Mouse (Mus musculus) embryonic facial prominence, embryonic 10.5 days (tissue): ENCODE measurements around the gene Cdc42. TPM values are rescaled to one million over a fixed set of nuclear protein-coding genes. Genes with fewer than 3 reads are reported as not detected.

Experiments
- DNase-seq: peaks from one replicate; pipeline ENCODE4 v3.0.0-alpha.2; 2017; ENCODE audit warnings: low spot score
- H3K27ac ChIP-seq: fragments of 300-500 bp; sonication (generic); replicated peaks from 2 replicates; pipeline ENCODE4 v1.5.1; 2016; ENCODE audit warnings: mild to moderate bottlenecking
- H3K27me3 ChIP-seq: fragments of 300-500 bp; sonication (generic); replicated peaks from 2 replicates; pipeline ENCODE4 v1.6.1; 2016; ENCODE audit warnings: low read depth, mild to moderate bottlenecking; ENCODE audit not compliant: poor library complexity, severe bottlenecking
- H3K36me3 ChIP-seq: fragments of 300-500 bp; sonication (generic); replicated peaks from 2 replicates; pipeline ENCODE4 v1.6.1; 2016; ENCODE audit warnings: mild to moderate bottlenecking, moderate library complexity
- H3K4me1 ChIP-seq: fragments of 300-500 bp; sonication (generic); 2 replicates; pipeline ENCODE4 v1.6.1; 2016
- H3K4me3 ChIP-seq: fragments of 300-500 bp; sonication (generic); 2 replicates; pipeline ENCODE4 v1.5.1; 2016; ENCODE audit warnings: mild to moderate bottlenecking, moderate library complexity
- H3K9me3 ChIP-seq: fragments of 300-500 bp; sonication (generic); 2 replicates; pipeline ENCODE4 v1.6.1; 2016; ENCODE audit warnings: mild to moderate bottlenecking
- WGBS: fragments of 180-500 bp; shearing (Covaris S2); methylation state at CpG from one replicate; pipeline ENCODE4 v1.1.7; 2016; 5-methylcytosine and 5-hydroxymethylcytosine counted together
- polyA plus RNA-seq: library from polyadenylated mRNA; unstranded; fragments of >200 nt; fragmentation: Nextera tagmentation; extraction: Ambion mirVana; gene quantifications from 2 replicates; pipeline ENCODE4 v1.2.1, GENCODE M21; 2016

Cdc42 gene
- polyA plus RNA-seq, 1 experiment from 2014 or later, result 585 TPM

- no peaks in the 10 kb centered on the region for H3K9me3 ChIP-seq
- no peak overlapping the region for H3K27ac ChIP-seq
- DNase-seq, result no peak
- WGBS, result 83% methylated on average over 13 of the region's 13 CpGs
- 0 out of 2 replicates have a peak, but pooled peaks cover 3% of the 10 kb centered on the region for H3K36me3 ChIP-seq
- H3K4me1 ChIP-seq, result peaks cover 30% of the 10 kb centered on the region
- H3K27me3 ChIP-seq, result peaks cover 40% of the 10 kb centered on the region
- H3K4me3 ChIP-seq, result no peak overlapping the region
Measured at GRCm38 (mm10) chr4:137287206-137287605, 70.3 kb downstream of the Cdc42 start.

- Histone ChIP-seq H3K4me1 (peaks cover 36% of the 10 kb centered on the region), H3K36me3 (0 out of 2 replicates have a peak, but pooled peaks cover 3% of the 10 kb centered on the region), H3K27me3 (peaks cover 46% of the 10 kb centered on the region), H3K9me3 (no peaks in the 10 kb centered on the region), H3K27ac (0 out of 2 replicates have a peak overlapping the region, but pooled peaks have one; percentile 41), H3K4me3 (no peak overlapping the region)
- no peak for DNase-seq
- WGBS, result 46% methylated on average over 8 of the region's 8 CpGs
Measured at GRCm38 (mm10) chr4:137286662-137286953, 70.9 kb downstream of the Cdc42 start.

GRCm38 (mm10) chr4:137285876-137286661 lies 71.5 kb downstream of the Cdc42 start:
- Histone ChIP-seq H3K4me1 (peaks cover 36% of the 10 kb centered on the region), H3K27me3 (peaks cover 51% of the 10 kb centered on the region), H3K27ac (0 out of 2 replicates have a peak overlapping the region, but pooled peaks have one; percentile 41), H3K4me3 (no peak overlapping the region), H3K36me3 (0 out of 2 replicates have a peak, but pooled peaks cover 3% of the 10 kb centered on the region), H3K9me3 (no peaks in the 10 kb centered on the region)
- 66% methylated on average over 15 of the region's 15 CpGs for WGBS
- DNase-seq, result no peak

GRCm38 (mm10) chr4:137283407-137283732 lies 74.2 kb downstream of the Cdc42 start:
- peaks cover 78% of the 10 kb centered on the region for H3K27me3 ChIP-seq
- WGBS, result 9% methylated on average over 4 of the region's 4 CpGs

GRCm38 (mm10) chr4:137282584-137283406 lies 74.7 kb downstream of the Cdc42 start:
- peak; percentile 43 for DNase-seq
- WGBS, result 6% methylated on average over 17 of the region's 17 CpGs
- H3K36me3 ChIP-seq, result 0 out of 2 replicates have a peak, but pooled peaks cover 3% of the 10 kb centered on the region

More at GRCm38 (mm10) chr4:137283407-137283732, 74.2 kb downstream of the Cdc42 start:
- 0 out of 2 replicates have a peak, but pooled peaks cover 3% of the 10 kb centered on the region for H3K36me3 ChIP-seq
- no peaks in the 10 kb centered on the region for H3K9me3 ChIP-seq
- H3K4me3 ChIP-seq, result no peak overlapping the region
- no peak for DNase-seq
- peaks cover 52% of the 10 kb centered on the region for H3K4me1 ChIP-seq
- H3K27ac ChIP-seq, result no peak overlapping the region

DNA sequence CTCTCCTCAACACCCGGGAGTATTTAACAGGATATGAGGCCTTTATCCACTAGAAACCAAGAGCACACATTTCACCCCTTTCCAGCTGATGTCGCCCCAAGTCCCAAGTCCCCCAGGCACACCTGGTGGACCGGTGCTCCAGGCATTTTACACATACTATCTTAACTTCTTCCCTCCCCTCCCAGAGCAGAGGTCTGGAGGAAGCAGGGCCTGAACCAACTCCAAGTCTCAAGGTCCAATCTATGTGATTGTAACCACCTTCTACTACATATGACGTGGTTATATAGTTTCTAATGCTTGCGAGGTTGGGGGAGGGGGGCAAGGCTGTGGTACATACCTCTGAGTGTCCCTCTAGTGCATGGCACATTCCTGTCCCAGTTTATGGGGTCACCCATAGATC lies 75.4 kb downstream of the Cdc42 start:
- no peak for DNase-seq
- Histone ChIP-seq H3K27me3 (peaks cover 91% of the 10 kb centered on the region), H3K4me1 (peaks cover 58% of the 10 kb centered on the region), H3K27ac (no peak overlapping the region), H3K36me3 (0 out of 2 replicates have a peak, but pooled peaks cover 3% of the 10 kb centered on the region), H3K4me3 (no peak overlapping the region), H3K9me3 (no peaks in the 10 kb centered on the region)
- 75% methylated on average over 5 of the region's 5 CpGs for WGBS

More at GRCm38 (mm10) chr4:137282584-137283406, 74.7 kb downstream of the Cdc42 start:
- H3K27me3 ChIP-seq, result peaks cover 84% of the 10 kb centered on the region
- no peak overlapping the region; the same call in 1 of the 2 replicates for H3K27ac ChIP-seq
- H3K9me3 ChIP-seq, result no peaks in the 10 kb centered on the region
- H3K4me1 ChIP-seq, result peaks cover 55% of the 10 kb centered on the region
- H3K4me3 ChIP-seq, result peak overlapping the region; percentile 21; the same call in 1 of the 2 replicates

DNA sequence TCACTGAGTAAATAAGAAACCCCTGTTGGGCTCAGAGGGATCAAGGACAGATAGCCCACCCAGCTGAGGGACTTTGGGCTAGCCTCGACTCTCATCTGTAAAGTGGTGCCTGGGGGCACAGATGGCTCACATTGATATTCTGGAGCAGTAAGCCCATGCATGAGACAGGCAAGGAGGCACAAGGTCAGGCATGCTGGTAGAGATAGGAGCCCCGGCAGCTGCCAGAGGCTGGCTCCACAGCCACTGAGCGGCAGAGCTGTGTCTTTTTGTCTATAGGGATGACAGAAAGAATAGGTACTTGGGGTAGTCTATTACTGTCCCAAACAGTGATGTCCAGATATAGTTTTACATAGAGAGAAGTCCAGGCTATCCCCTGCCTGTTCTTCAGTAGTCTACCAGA lies 76.2 kb downstream of the Cdc42 start:
- Histone ChIP-seq H3K4me3 (no peak overlapping the region), H3K27me3 (peaks cover 98% of the 10 kb centered on the region), H3K36me3 (0 out of 2 replicates have a peak, but pooled peaks cover 3% of the 10 kb centered on the region), H3K9me3 (no peaks in the 10 kb centered on the region), H3K4me1 (peaks cover 61% of the 10 kb centered on the region), H3K27ac (no peak overlapping the region)
- 79% methylated on average over 3 of the region's 3 CpGs for WGBS
- DNase-seq, result no peak

DNA sequence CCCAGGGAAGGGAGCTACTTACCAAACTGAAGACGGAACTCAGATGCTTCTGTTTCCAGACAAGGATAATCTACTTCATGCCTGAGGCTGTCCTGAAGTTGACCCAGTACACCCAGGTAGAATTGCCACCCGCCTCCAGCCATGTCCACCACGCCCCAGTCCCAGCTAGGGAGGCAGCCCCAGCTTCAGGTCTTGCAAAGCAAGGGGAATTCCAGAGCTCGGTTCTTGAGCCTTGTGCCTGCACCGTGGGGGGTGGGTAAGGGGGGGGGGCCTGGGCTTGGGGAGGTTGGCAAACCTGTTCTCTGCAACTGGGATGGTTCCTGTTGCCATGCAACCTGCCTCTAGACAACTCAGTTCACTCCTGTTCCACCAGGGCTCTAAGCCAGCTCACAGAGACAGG lies 78.2 kb downstream of the Cdc42 start:
- peak; percentile 53 for DNase-seq
- Histone ChIP-seq H3K4me3 (no peak overlapping the region), H3K4me1 (peaks cover 62% of the 10 kb centered on the region), H3K36me3 (no peaks in the 10 kb centered on the region), H3K9me3 (no peaks in the 10 kb centered on the region), H3K27me3 (peaks cover 100% of the 10 kb centered on the region), H3K27ac (no peak overlapping the region)
- WGBS, result 14% methylated on average over 5 of the region's 5 CpGs

DNA sequence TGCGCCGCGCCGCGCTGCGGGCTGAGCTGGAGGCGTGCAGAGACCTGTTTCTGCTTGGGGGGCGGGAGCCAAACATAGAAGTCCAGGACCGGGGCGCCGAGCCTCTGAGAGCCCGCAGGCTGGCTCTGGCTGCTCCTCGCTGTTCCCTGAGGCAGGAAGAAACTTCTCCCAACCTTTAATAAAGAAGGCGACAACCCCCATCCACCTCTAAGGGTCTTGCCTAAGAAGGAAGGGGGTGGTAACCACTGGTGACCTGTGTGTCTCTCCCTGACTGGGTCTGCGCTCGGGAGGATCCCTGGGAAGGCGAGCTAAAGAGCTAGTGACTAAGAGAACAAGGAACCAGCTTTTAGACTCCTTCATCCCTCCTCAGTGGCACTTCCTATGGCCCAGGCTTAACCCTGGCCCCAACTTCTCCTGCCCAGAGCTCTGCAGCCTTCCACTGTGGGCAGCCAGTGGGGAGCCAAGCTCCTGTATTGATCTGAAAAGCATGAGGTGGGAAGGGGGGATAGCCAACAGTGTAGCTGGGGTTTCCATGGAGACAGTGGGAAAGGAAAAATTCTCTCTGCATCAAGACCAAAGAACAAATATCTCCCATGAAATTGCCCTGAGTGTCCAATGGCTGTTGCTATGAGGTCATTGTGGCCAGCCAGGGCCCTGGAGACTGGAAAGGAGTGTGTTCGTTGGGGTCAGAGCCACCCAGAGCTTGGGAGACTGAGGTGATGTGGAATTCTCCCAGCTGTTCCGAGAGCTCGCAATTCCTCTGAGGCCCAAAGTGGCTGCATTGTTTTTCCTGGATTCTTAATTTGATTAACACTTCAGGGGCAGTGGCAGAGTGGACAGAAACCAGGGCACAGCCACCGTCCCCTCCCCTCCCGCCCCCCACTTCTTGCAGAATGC lies 79.1 kb downstream of the Cdc42 start:
- peak; percentile 25 for DNase-seq
- Histone ChIP-seq H3K4me3 (peak overlapping the region; percentile 66), H3K27me3 (peaks cover 99% of the 10 kb centered on the region), H3K36me3 (no peaks in the 10 kb centered on the region), H3K9me3 (no peaks in the 10 kb centered on the region), H3K27ac (peak overlapping the region; percentile 75; the same call in 1 of the 2 replicates), H3K4me1 (peaks cover 69% of the 10 kb centered on the region)
- WGBS, result 1% methylated on average over 22 of the region's 22 CpGs

GRCm38 (mm10) chr4:137277600-137278143 lies 79.8 kb downstream of the Cdc42 start:
- under 1% methylated on average over 71 of the region's 71 CpGs for WGBS
- Histone ChIP-seq H3K9me3 (no peaks in the 10 kb centered on the region), H3K4me1 (peaks cover 63% of the 10 kb centered on the region), H3K36me3 (no peaks in the 10 kb centered on the region), H3K27ac (peak overlapping the region; percentile 75), H3K27me3 (peaks cover 95% of the 10 kb centered on the region), H3K4me3 (peak overlapping the region; percentile 66)
- DNase-seq, result peak; percentile 49

- WGBS, result 1% methylated on average over 36 of the region's 45 CpGs
- Histone ChIP-seq H3K4me3 (peak within 1 kb of the TSS; percentile 66), H3K27ac (peak within 1 kb of the TSS; percentile 75), H3K4me1 (peaks cover 58% of the 10 kb centered on the region), H3K9me3 (no peaks in the 10 kb centered on the region), H3K27me3 (peaks cover 89% of the 10 kb centered on the region), H3K36me3 (no peaks in the 10 kb centered on the region)
- peak; percentile 76 for DNase-seq
Measured at GRCm38 (mm10) chr4:137277166-137277513, 80.4 kb downstream of the Cdc42 start, which contains the start of gene Wnt4. Gene Wnt4, plus strand, starts transcription at chr4:137277489.
